Mouse (Mus musculus) heart, postnatal 0 days (tissue): ENCODE data around the gene Sema3b.

ENCODE experiments used
- CTCF ChIP-seq: IDR thresholded peaks from 2 replicates; pipeline ENCODE4 v1.5.1; 2016; ENCODE audit warnings: antibody characterized with exemption, control low read depth, low read depth
- EP300 ChIP-seq: IDR thresholded peaks from 2 replicates; pipeline ENCODE4 v1.6.1; 2016; ENCODE audit warnings: antibody characterized with exemption, low read depth

DNA sequence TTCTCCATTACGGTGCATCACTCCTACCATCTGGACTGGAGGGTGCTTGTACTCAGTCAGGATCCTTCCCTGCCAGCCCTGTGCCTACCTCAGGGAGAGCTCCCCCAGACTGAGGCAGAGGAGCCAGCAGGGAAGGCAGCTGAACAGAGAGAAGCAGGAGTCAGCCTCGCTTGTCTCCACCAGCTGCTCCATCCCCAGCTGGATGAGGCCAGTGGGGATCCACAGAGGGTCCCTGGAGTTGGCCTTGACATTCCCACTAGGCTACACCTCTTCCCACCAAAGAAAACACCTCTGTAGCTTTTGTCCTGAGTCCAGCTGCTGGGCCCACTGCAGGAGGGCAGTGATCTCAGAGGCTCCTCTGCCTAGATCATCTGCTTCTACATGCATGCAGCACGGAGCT is 15.9 kb upstream of the Sema3b start:
- TF ChIP-seq CTCF (no peak), EP300 (no peak)
